Mouse (Mus musculus): ENCODE results near the gene Itpr1.
A peak's percentile ranks its signal among the peaks of the same experiment; 100 is the strongest.

Gene Itpr1

DNA sequence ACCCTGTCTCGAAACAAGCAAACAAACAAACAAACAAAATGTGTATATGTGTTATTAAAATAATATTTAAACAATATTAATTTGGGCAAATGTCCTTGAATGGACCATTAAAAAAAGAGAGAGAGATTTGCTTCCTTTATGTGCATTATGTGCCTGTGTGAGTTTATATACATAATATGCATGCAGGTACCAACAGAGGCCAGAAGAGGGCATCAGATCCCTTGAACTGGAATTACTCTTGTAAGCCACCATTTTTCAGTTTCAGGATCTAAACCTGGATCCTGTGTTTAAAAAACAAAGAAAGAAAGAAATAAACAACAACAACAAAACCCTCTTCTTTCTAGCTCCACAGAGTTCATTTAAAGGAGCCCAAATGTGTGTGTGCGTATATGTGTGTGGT lies 228.4 kb downstream of the Itpr1 start:
- DNase-seq (ENCODE audit: low read depth, low spot score): peak; percentile 32

DNA sequence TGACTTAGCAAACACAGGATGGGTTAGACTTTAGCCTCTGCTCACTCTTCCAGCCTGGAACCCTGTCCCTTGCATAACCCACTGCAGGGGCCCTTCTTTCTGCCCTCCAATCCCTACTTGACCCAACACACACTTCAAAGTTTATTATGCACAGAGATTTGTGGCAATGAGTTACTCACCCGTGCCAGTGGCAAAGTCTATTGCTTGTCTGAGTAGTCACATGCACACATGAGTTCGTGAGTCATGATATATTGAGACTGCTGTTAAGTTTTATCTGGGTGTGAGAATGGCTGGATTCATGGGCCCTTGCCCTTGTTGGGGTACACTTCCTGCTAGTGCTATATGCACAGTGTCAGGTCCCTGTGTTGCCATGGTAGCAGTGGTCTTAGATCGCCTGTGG lies 229.4 kb downstream of the Itpr1 start:
- no peak for DNase-seq (ENCODE audit: low read depth, low spot score)

DNA sequence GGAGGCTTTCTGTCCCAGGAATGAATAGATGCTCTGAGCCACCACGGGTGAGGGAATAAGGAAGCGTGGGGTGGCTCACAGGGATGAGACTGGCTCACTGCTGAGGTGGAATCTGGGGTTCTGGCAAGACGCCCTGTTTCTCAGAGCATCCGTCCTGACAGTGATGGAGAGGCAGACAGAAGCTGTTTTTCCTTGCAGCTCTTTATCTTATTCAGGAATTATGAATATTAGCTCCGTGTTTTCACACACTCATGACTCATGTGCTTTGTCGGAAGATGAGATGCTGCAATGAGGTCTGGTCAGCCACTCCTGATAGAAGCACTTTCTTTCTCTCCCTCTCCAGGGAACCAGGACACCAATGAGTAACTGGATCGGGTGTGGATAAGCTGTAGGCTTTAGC lies 231.5 kb downstream of the Itpr1 start:
- no peak for DNase-seq (ENCODE audit: low read depth, low spot score)

DNA sequence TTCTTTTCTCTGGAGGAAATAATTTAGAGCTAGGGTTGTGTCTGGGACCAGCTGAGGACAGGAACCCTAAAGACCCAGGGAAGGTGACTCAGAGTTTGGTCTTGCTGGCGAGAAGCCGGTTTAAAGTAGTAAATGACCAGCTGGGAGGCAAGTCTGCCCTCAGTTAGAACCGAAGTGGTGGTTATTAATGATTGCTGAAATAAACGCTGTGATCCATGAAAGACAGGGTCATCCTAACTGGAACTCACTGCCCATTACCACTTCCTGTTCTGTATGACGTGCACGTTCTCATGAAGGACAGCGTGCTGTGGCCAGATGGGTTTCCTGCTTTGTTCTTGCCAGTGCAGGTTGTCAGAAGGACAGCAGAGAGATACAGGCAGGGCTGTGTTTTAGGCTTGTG lies 232.1 kb downstream of the Itpr1 start:
- DNase-seq (ENCODE audit: low read depth, low spot score): no peak

DNA sequence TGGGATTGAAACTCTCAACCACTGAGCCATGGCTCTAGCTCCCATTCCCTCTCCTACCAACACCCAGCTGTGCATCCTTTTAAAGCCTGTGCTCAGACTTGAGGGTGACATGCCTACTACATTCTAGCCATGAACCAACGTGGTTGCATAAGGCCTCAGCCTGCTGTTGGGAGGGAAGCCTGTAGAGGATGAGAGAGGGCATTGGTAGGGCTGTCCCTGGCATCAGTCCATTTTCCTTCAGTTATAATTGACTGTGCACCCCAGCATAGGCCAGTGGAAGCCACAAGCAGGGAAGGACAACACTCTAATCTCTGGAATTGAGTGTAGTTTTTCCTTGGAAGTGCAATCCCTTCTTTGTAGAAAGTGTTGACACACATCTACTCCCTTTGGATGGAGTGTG lies 233.9 kb downstream of the Itpr1 start:
- DNase-seq (ENCODE audit: low read depth, low spot score): no peak

DNA sequence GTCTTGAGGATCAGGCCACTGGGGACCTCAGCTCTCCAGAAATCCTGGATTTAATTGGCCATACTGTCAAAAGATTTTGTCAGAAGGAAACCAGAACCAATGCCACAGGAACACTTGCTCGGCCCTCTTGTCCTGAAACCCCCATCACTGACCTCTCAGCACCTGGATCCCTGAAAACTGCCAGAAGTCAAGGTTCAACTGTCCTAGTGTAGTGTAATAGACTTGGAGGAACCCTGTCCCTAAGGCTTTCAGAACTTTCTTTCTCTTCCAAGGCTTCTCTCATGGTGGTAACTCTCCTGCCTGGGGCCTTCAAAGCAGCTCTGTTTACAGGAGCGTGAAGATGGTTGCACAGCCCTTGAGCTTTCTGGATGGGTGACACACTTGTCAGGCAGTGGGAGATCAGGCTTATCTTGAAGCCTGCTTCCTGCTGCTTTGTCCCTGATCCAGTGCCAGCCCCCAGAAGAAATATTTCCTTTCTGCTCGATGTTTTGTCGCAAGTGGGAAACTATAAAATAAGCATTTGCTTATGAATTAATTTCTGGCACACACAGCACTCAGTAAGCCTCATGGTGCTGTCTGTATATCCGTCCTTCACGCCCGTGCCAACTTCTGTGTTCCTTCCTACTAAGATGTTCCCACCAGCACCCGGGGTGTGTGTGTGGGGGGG lies 234.4 kb downstream of the Itpr1 start:
- no peak for DNase-seq (ENCODE audit: low read depth, low spot score)

DNA sequence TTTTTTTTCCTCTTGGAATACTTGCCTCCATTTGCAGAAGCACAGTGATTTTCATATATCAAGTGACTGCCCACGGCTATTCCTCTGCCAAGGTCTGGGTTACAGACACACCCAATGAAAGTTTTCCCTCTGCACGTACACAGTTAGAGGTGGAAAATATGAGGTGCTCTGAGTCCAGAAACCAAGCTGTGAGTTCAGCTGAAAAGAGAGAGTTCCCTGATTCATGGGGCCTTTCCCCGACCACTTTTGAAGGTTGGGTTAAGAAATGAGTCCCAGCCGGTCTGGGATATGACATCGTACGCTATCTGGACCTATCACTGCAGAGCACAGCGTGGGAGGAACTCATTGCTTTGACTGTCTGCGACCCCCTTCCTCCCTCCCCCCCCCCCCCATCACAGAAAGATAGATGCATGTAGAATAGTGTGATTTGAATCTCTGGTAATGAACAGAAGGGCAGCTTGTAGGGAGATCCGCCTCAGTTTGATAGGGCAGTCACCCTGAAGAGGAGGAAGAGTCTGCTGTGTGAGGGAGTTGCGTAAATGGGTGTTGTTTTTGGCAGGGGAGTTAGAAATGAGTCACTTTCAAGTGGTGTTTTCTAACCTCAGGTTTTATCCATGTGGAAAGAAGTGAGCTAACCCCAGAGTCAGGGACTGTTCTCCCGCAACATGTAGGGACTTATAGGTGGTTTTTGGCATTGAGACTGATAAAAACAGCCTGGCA lies 235.3 kb downstream of the Itpr1 start:
- DNase-seq (ENCODE audit: low read depth, low spot score): peak; percentile 65

DNA sequence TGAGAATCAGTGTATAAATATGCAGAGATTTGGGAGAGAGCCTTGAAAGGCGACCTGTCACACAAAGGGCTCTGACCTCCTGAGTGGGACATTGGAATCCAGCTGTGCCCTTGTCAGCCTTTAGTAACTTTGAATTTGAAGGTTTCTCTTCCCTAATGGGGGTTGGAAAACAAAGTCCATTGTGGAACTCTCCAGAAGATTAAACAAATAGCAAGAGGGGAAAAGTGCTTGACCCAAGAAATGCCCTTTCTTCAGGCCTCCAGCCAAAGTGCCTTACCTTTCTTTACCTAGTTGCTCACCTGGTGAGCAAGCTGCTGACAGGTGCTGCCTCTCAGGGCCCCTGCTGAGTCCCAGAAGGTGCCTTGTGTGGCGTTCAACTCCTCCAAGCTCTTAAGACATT lies 236.0 kb downstream of the Itpr1 start:
- no peak for DNase-seq (ENCODE audit: low read depth, low spot score)

DNA sequence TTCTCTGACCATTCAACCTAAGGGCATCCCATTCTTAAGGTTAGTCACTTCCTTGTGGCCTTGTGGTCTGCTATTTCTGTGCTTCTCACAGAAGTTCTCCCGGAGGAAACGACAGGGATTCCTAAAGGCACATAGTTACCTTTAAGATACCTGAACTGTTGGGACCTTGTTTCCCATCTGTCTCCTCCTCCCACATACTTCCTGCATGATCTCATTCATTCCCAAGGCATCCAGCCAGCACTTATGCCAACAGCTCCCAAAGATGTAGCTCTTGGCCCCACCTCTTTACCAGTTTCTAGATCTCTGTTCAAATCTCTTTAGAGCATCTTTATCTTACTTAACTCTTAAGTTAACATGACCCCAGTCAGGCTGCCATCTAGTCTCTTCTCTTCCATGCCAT lies 238.6 kb downstream of the Itpr1 start:
- no peak for DNase-seq (ENCODE audit: low read depth, low spot score)

DNA sequence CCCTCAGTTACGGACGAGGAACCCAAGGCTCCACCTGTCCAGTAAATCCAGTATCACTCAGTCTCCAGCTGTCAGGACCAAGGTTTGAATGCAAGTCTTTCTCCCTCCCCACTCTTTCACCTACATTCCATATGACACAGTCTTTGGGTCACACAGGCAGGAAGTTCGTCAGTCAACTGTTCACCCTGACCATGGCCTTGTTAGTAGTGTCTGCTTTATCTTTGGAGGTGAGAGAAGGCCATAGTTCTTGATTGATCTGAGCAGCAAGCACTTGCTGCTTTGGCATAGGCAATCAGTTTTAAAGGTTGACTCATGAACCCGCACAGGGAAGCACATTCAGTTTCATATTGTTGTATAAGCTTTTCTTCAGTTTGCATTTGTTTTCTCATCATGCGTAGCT lies 240.7 kb downstream of the Itpr1 start:
- peak; percentile 26 for DNase-seq (ENCODE audit: low read depth, low spot score)

DNA sequence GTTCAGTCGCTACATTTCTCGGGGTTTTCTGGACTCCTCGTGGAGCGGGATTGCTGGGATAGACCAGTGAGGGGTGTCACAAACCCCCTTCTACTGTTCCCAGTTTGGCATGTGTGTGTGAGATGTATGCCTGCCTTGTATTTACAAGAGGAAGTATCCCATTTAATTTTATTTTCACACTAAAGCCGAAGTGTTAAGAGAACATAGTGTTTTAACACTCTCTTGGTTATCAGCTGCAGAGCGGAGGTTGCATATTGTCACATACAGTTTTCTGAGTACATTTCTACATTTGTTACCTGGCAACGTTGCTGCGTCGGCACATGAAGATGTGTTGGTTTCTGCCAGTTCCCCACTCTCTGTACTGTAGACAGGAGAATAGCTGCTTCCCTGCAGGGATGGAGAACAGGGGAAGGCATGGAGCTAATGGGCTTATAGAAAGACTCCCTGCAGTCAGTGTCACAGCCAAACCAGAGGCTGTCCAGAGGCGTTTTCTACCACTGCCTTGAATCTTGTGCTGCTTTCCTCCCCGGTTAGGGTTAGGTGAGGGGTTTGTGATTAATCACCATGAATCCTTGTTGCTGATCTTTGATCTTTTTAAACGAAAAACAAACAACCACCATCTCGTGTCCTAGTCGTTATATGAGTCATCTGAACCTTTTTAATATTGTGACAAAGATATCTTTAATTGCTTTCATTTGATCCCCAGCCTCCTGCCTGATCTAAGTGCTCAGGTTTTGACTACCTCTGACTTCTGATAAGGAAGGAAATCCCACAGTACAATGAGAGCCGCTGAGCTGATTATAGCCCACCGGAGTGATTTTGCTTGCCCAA lies 241.4 kb downstream of the Itpr1 start:
- DNase-seq (ENCODE audit: low read depth, low spot score): peak; percentile 40

DNA sequence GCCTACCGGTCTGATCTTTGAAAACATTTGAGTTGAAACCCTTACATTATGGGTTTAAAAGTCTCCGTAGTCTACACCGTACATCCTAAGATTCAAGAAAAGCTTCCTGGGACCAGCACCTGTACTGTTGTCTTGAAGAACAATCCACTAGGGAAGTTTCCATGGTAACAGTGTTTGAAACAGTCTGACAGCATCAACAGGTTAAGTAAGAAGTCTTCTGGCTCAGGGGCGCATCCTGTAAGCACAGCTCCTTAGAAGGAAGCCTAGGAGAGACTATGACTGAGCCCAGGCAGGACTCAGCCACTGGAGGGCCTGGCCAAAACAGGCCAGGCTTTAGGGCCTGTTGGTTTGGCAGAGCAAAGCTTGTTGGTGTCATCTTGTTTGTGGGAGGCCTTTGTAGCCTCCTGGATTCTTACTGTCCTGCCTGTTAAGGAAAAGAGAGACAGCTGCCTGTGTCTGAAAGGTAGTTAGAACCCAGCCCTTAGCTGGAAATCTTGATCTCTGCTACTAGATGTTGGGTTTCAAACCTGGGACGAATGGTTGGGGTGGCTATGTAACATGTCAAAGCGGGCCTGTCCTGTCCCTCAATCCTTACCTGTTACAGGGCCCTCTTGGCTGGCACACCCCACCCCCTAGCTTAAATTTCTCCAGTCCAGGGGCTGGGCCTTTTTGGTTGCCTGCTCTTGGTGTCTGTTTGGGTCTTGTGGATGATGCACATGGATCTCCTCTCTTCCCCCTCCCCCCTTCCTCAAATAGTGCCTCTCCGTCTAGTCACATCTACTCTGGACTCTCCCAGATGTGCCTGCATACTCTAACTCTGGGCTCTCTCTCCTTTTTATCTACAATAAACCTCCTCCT lies 242.3 kb downstream of the Itpr1 start:
- DNase-seq (ENCODE audit: low read depth, low spot score): peak; percentile 42

DNA sequence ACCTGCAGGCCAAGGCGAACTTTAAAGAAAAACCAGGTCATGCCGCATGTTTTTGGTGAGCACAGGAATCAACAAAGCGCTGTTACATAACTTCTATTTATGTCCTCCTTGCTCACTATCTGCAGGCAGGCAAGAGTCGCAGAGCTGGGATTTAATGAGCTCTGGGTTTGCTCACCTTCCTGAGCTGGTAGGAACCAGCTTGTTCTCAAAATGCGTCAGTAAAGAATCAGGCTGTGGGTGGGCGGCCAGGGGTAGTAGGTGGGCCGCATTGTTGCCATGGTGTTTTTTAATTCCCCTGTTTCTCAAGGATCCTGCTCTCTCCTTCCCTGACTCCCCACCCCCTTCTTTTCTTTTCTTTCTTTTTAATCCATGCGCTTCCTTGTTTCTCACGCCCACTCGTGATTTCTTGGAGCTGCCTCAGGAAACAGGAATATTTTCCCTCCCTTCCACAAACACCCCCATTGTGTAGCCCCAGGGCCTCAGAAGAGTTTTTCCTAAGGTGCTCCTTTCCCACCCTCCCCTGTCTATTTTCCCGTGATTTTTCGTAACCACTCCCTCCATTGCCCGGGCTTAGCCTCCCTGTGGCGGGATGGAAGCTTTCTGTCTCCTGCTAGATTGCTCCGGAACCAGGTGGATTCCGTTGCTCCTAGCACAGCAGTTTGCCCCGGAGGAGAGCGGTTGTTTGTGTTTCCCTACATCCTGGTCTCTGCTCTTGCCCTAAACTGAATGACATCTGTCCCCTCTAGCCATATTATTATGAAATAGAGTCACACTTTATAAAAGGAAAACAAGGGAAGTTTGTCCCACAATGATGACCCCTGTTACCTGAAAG lies 243.6 kb downstream of the Itpr1 start:
- DNase-seq (ENCODE audit: low read depth, low spot score): peak; percentile 27

DNA sequence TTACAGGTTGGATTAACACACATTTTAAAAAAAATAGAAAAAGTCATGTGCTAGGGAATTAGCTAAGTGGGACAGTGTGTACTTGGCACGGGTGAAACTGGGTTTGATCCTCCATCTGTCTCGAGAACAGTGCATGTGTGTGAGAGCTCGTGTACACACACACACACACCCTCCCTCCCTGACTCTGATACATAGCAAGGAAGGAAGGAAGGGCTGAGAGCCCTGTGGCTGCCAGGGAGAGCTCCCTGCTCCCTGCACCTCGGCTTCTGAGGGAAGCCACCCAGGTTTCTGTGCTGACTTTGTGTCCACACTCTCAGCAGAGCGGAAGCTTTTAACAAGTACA lies 244.1 kb downstream of the Itpr1 start:
- DNase-seq (ENCODE audit: low read depth, low spot score): peak; percentile 32

DNA sequence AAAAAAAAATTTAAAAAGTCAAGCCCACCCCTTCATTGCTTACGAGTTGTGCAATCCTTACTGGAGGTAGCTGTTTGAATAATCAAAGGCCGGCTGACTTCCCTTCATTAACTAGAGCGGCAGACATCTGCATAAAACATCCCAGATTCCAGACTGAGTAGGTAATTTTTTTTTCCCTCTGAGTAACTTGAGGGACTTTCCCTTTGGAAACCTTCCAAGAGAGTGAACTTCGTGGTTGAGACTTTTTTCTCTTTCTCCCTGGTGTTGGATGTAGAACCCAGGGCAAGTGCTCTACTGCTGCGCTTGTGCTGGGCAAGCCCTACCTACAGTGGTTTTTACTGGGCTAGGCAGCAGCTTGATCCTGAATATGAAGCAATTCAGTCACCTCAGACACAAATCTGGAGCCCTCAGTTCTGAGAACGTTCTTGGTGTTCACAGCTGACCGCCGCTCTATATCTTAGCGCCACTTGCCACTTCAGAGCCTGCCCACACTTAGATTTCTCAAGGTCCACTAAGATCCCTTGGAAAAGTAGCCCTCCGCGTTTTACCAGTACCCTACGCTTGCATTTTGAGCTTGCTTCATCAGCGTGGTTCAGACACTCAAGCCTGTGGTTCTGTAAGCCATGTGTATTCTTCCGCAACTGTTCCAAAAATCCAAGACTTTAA lies 244.8 kb downstream of the Itpr1 start:
- DNase-seq (ENCODE audit: low read depth, low spot score): no peak

DNA sequence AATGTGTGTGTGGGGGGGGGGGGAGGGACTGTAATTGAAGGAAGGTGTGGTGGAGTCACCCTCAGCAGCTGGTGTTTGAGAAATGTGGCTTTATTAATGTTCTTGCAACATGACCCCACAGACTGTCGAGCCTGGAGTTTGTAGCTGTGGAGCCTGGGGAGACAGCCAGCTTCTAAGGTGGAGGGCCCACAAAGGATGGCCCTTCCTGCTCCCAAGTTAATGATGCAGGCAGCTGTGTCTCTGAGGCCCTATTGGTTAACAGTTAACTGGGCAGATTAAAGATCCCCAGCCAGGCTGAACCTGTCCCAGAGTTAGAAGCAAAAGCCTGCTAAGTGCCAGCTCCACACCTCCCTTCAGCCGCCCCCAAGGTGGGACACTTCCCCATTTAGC lies 245.3 kb downstream of the Itpr1 start:
- DNase-seq (ENCODE audit: low read depth, low spot score): no peak

DNA sequence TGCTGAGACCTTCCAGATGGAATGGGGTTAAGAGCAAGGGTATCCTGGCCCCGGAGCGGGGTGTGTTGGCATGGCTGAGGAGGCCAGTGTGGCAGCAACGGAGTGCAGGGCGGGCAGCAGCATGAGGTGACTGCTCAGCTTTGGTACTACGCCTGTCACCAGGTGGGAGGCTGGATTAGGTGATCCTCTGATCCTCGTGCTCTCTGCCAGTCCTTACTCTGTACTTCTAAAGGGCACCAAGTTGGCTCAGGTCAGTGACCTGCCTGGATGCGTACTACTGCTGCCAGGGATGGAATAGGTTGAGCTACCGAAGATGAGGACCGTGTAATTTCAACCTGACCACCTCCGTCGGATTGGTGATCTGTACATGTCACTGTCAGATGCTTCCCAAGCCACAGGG lies 245.9 kb downstream of the Itpr1 start:
- no peak for DNase-seq (ENCODE audit: low read depth, low spot score)

DNA sequence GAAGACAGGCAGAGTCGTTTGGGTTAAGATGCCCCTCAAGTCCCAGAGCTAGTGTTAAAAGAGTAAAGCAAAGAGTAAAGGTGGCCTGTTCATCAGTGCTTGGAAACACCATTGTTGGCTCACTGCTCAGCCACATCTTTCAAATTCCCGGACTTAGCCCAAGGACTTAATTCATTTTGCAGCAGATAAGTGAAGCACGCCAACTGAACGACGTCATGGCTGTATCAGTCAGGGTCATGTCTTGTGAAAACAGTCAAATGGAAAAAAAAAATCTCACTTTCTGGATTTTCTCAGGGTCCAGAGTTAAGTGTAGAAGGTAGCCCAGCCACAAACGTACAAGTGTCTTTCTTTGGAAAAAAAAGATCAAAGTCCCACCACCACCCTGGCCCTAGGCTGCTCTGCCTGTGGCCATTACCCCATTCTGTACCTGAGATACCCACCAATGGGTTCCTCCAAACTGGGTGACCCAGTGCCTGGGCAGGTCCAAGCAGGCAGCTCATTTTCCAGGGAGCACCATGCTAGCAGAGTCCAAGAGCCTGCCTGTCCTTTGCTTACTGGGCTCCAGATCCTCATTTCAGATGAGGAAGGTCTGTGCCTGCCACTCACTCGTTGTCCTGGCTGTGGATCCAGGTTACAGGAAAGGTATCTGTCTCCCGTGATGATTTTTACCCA lies 251.5 kb downstream of the Itpr1 start:
- no peak for DNase-seq (ENCODE audit: low read depth, low spot score)

DNA sequence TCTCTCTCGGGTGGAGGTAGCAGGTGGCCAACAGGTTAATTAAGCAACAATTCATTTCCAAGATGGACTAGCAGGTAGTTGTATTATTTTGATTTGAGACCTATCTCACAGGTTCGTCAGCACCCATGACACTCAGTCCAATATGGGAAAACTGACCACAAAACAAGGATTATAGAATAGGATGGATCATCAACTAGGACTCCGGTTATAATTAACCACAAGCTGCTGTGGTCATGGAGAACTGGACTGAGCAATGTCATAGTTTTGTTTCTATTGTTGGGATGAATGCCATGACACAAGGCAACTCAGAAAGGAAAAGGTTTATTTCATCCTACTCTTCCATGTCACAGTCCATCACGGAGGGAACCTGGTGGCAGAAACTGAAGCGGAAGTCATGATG lies 252.3 kb downstream of the Itpr1 start:
- no peak for DNase-seq (ENCODE audit: low read depth, low spot score)

DNA sequence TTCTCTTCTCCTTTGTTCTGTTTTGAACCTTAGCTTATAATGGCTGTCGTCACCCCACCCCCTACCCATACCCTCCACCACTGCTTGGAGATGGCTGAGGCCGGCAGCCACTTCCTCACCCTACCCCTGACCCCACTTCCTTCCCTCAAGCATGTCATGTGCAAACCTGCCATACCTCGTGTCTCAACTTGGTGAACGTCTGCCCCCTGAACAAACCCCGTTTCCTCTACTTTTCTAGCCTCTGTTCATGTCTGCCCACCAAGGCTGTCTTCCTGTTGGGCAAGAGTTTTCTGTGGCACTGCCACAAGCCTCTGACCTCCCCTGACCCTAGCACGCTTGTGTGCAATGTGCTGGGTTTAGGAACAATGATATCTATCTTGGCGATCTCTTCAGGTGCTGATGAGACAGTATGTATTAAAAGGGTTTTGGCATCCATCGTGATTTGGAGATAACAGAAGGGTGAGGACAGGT lies 253.2 kb downstream of the Itpr1 start:
- DNase-seq (ENCODE audit: low read depth, low spot score): peak; percentile 65
